Comparison of ENCODE assay signal across 18 mouse cellular contexts in genomic region chr2:47184067-47184802, GRCm38 (mm10).
"Had no signal": no experiment of that assay in that cellular context is flagged by ENCODE, and none has a peak within 500 bp of the region (broad histone marks: within the 10 kb centered on the region; RNA-seq: fewer than 3 reads in every experiment).

No protein-coding gene starts in this region.

- H3K27ac ChIP-seq: layer of hippocampus, adult 2 months; limb, embryonic 10.5 days; limb, embryonic 13.5 days; liver, embryonic 12.5 days; liver, embryonic 15.5 days; lung, embryonic 15.5 days; stomach, postnatal 0 days had no signal

- H3K9ac ChIP-seq: limb, embryonic 13.5 days; liver, embryonic 12.5 days; liver, embryonic 15.5 days; lung, embryonic 15.5 days had no signal

- H3K36me3 ChIP-seq: limb, embryonic 10.5 days; limb, embryonic 13.5 days; liver, embryonic 12.5 days; liver, embryonic 15.5 days; lung, embryonic 15.5 days had no signal

- ATAC-seq: liver, embryonic 12.5 days had no signal

- H3K4me1 ChIP-seq: limb, embryonic 13.5 days; liver, embryonic 12.5 days; liver, embryonic 15.5 days; lung, embryonic 15.5 days had no signal

- H3K4me2 ChIP-seq: limb, embryonic 13.5 days; liver, embryonic 12.5 days; liver, embryonic 15.5 days; lung, embryonic 15.5 days; midbrain, embryonic 11.5 days had no signal

- DNase-seq: kidney, adult 9 months; kidney, postnatal 14 days; layer of hippocampus, adult 9-11 months; liver; lung, adult 18-20 months; lung, postnatal 10 days; lung, postnatal 4 days; midbrain, embryonic 14.5 days; right cerebral cortex, postnatal 4 days; thymus, postnatal 25 days had no signal

- H3K27me3 ChIP-seq: limb, embryonic 13.5 days; liver, embryonic 12.5 days; liver, embryonic 15.5 days; lung, embryonic 15.5 days had no signal

- H3K9me3 ChIP-seq: limb, embryonic 10.5 days; limb, embryonic 13.5 days; liver, embryonic 12.5 days; liver, embryonic 15.5 days; lung, embryonic 15.5 days had no signal

- H3K4me3 ChIP-seq: layer of hippocampus, adult 2 months; limb, embryonic 10.5 days; limb, embryonic 13.5 days; liver, embryonic 12.5 days; liver, embryonic 15.5 days; lung, embryonic 15.5 days had no signal
